Mouse (Mus musculus) liver, embryonic 14.5 days (tissue): Measurements from ENCODE around the gene Ngdn.

Experiments used
- CTCF ChIP-seq: IDR thresholded peaks from 2 replicates; pipeline ENCODE4 v1.5.1; 2016; ENCODE audit warnings: antibody characterized with exemption, low read depth, control low read depth
- EP300 ChIP-seq: IDR thresholded peaks from 2 replicates; pipeline ENCODE4 v1.6.1; 2016; ENCODE audit warnings: antibody characterized with exemption, low read depth

DNA sequence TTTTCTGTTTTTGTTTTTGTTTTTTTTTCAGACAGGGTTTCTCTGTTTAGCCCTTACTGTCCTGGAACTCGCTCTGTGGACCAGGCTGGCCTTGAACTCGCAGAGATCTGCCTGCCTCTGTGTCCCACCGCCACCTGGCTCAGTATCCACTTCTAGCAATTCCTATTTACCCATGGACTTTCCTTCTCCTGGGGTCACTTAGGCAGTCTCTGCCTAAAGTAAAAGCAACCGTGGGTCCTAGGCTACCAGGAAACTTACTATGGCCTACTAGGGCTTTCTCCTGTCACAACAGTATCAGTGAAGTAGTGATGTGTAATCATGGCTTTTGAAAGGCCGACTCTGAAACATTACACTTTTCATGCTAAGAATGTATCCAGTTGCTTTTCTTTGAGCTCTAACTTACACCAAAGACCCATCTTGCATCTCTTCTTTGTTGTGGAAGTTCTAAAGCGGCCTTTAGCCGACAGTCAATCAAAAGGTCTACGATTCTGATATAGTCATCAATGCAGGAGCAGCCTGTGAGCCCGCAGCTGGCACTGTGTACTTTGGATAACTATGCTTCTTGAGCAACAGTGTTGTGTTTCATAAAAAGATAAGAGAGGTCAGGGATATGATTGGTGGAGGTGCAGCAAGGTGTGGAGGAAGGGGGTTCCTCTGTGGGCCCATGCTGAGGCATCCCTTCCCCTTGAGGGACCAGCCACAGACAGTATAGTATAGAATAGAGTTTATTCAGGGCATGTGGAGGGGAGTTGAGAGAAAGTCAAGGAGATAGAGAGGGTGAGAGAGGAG is 7.9 kb upstream of the Ngdn start:
- TF ChIP-seq CTCF (no peak), EP300 (no peak)
